Mouse (Mus musculus): ENCODE measurements around the gene Lrrc8e. TPM values are rescaled to one million over a fixed set of nuclear protein-coding genes. Genes with fewer than 3 reads are reported as not detected.

Lrrc8e gene
- not detected in 2 replicates for polyA plus RNA-seq (2021; fragmentation: Nextera tagmentation)
- long read RNA-seq, experiment 1 = 0 reads
- long read RNA-seq, experiment 2 = 0 reads

DNA sequence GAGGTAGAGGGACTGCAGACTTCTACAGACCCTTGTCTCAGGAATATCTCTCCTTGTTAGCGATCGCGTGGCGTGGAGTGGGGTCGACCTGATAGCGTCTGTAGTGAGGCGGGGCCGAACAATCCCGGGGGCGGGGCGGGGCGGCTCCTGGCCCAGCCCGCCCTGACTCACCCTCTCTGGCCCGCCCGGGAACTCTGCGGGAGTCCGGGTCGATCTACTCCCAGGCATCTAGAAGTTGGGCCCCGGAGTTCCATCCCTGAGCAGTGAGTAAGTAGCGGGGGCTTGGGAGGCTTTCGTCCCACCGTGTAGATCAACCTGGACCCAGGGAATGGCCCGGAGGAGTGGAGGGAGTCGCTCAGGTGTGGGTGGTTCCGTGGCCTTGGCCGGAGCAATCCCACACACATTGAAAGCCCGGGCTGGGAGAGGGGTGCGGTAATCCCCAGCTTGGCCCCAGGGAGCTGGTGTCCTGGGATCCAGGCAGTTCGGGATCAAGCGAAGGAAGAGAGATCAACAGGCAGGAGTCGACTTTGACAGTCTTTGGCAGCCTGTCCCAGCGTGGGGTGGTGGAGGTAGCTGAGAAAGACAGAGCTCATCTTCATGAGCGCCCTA, at the start of gene Lrrc8e:
Gene Lrrc8e, plus strand, starts transcription at position 89 of the 609 bp plus-strand sequence.

DNA sequence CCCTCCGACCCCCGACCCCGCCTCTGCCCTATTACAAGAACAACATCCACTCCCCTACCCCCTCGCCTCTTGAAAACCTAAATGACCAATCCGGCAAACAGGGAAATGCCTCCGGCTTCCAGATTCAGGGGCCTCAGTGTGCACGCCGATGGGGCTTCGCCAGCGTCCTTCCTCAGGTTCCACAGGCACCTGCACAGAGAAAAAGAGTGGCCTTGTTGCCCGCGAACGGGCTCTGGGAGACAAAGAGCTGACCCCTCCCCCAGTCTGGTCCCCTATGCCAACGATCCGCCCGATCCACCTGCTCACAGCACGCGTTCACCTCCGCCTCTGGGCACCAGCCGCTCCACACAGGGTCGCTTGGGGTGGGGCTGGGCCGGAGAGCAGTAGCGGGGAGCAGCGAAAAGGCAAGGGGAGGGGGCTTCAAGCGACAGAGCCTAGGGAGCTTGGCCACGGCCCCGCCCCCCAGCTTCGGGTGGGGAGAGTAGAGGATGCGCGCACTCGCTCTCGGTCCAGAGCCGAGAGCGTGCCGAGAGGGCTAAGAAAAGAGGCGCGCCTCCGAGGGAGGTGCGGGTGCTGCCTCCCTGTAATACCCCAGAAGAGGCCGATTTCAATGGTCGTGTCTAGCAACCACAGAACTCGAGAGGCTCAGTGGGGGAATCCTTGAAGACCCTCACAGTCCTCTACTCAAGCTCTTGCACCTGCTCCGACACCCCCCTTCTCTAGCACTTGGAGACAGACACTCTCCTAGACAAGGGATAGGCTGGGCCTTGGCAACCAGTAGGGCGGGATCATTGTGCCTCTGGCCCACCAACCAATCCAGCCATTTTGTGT, 9.6 kb upstream of the Lrrc8e start, which contains the start of gene Prr36:
Gene Prr36, minus strand, starts transcription at position 669 of the 831 bp plus-strand sequence.

DNA sequence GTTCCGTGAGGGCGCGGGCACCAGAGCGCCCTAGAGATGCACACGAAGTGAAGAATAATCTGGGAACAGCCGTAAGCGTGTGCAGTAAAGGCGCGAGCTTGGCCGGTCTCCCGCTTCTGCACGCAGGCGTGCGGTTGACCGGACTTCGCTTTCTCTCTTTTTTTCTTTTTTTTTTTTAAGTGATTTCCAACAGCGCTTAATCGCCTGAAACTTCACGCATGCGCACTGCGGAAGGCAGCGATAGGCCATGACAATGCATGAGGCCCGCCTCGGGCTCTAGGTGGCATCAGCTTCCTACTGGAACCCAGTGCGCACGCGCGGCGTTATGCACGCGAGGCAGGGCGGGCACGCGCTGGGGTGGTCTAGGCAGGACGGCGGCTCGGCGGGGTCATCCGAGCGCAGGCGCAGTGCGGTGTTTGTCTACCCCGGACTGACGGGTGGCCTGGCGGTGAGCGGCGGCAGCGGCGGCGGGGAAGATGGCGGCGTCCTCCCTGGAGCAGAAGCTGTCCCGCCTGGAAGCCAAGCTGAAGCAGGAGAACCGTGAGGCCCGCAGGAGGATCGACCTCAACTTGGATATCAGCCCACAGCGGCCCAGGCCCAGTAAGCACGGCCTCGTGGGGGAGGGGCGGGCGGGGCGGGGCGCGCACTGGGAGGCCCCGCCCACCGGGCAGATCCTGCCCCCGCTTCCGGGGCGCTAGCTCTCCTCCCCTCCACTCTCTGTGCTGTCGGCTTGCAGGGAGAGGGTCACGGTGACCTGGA, 12.0 kb downstream of the Lrrc8e start, which contains the start of the genes Map2k7 and Gm49320:
Gene Map2k7, plus strand, starts transcription at position 307 of the 759 bp plus-strand sequence.
Gene Gm49320, plus strand, starts transcription at position 432 of the 759 bp plus-strand sequence.

DNA sequence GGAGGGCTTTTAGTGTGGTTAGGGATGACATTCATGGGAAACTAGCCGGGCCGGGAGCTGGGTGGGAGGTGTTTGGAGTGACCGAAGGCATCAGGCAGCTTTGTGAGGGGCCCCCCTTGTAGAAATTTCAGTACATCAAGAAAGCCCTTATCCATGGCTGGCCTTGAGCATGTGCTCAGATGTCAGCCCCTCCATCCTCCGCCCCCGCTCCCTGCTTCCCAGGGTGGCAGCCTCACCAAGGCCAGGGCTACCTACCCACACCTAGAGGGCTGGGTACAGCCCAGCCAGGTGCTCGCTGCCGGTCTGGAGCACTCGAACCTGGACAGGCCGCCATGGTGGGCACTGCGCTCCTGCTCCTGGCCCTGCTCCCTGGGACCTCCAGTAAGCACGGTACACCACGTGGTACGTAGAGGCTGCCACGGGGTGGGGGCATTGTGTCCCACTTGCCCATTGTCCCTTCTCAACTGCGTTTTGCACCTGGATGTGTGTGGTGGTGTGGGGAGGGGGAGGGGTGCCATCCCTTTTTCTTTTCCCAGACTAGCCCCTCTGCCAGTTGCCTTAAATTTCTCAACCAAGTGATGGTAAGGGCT, 21.4 kb downstream of the Lrrc8e start, which contains the start of gene Tgfbr3l:
Gene Tgfbr3l, plus strand, starts transcription at position 264 of the 590 bp plus-strand sequence.

GRCm38 (mm10) chr8:4252934-4253841, 26.6 kb downstream of the Lrrc8e start, which contains the start of gene Snapc2:
Gene Snapc2, plus strand, starts transcription at chr8:4253080.

GRCm38 (mm10) chr8:4259125-4259804, 32.6 kb downstream of the Lrrc8e start, which contains the start of gene Ctxn1:
Gene Ctxn1, minus strand, starts transcription at chr8:4259274.

DNA sequence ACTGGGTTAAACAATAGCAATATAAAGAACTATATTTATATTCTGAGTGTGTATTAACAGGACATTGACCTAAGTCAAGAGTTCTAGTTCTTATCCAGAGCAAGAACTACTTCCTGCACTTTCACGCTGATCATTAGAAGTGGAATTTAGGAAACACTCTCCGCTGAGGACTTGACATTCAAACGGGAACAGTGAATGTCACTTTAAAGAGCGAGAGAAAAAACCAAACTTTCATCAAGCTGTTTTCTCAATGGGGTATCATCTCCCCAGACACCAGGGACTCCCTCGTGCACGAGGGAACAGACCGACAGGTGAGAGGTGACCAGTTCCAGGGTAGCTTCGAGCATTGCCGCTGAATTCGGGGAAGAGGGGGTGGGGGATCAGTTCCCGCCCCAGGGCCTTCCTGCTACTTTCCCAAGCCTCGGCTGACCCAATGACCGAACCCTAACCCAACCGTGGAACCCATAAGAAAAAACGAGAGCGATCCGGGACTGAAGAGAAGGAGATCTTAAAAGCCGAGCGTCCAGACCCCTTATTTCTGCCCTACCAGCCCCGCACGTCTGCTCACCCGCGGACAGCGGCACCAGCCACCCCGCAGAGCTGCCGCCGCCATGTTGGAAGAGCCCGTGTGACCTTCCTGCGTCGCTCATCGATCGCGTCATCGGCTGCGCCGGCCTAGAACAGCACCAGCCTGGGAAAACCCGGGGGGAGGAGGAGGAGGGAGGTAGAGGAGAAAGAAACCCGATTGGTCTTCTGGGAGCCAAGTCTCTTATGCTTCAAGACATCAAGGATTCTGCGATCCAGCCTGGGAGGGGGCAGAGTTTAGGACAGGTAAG, 48.9 kb downstream of the Lrrc8e start, which contains the start of gene Timm44:
Gene Timm44, minus strand, starts transcription at position 639 of the 836 bp plus-strand sequence.

Other genes with a start within 250 kb of the Lrrc8e start
- 1.2 and 2.2 TPM in 2 replicates for gene Cd209f, start 121.0 kb upstream of the Lrrc8e start, polyA plus RNA-seq (2021; fragmentation: Nextera tagmentation)
- 0.28 and 0.43 TPM in 2 replicates for gene Cd209g, start 92.7 kb upstream of the Lrrc8e start, polyA plus RNA-seq (2021; fragmentation: Nextera tagmentation)
- 19.8 and 23.8 TPM in 2 replicates for gene Evi5l, start 60.3 kb upstream of the Lrrc8e start, polyA plus RNA-seq (2021; fragmentation: Nextera tagmentation)
- gene Prr36, start 9.4 kb upstream of the Lrrc8e start, polyA plus RNA-seq (2021; fragmentation: Nextera tagmentation) = 18.3 and 30.0 TPM in 2 replicates
- gene Map2k7, start 11.9 kb downstream of the Lrrc8e start, polyA plus RNA-seq (2021; fragmentation: Nextera tagmentation) = 12.9 and 16.1 TPM in 2 replicates
- 0.08 TPM in 1 of 2 replicates, not detected in the other for gene Gm49320, start 12.0 kb downstream of the Lrrc8e start, polyA plus RNA-seq (2021; fragmentation: Nextera tagmentation)
- 0.21 and 0.40 TPM in 2 replicates for gene Tgfbr3l, start 21.4 kb downstream of the Lrrc8e start, polyA plus RNA-seq (2021; fragmentation: Nextera tagmentation)
- gene Snapc2, start 26.3 kb downstream of the Lrrc8e start, polyA plus RNA-seq (2021; fragmentation: Nextera tagmentation) = 31.8 and 34.8 TPM in 2 replicates
- gene Ctxn1, start 32.4 kb downstream of the Lrrc8e start, polyA plus RNA-seq (2021; fragmentation: Nextera tagmentation) = 735 and 876 TPM in 2 replicates
- gene Timm44, start 49.1 kb downstream of the Lrrc8e start, polyA plus RNA-seq (2021; fragmentation: Nextera tagmentation) = 22.1 and 27.5 TPM in 2 replicates
- 19.5 and 23.5 TPM in 2 replicates for gene Ccl25, start 98.4 kb downstream of the Lrrc8e start, polyA plus RNA-seq (2021; fragmentation: Nextera tagmentation)
- 69.8 and 88.2 TPM in 2 replicates for gene Elavl1, start 98.6 kb downstream of the Lrrc8e start, polyA plus RNA-seq (2021; fragmentation: Nextera tagmentation)